Mouse (Mus musculus): ENCODE results near the gene Zfp329.

GRCm38 (mm10) chr7:12802866-12803726, 15.6 kb downstream of the Zfp329 start, which contains the start of gene Zscan18:
- TF ChIP-seq ZC3H11A (IDR thresholded peaks at IDR 0.05; ENCODE audit: borderline replicate concordance, low read depth, low read length), result no peak
- TF ChIP-seq HCFC1 (IDR thresholded peaks at IDR 0.05; ENCODE audit: borderline replicate concordance, insufficient read depth, low read length), result peak; percentile 54; the same call in 1 of the 2 replicates
- no peak for TF ChIP-seq ZNF384 (IDR thresholded peaks at IDR 0.05; ENCODE audit: low read depth, low read length)
- no peak for TF ChIP-seq CHD2 (IDR thresholded peaks at IDR 0.05; ENCODE audit: low read depth, low read length)
- TF ChIP-seq MAFK (IDR thresholded peaks at IDR 0.05; ENCODE audit: insufficient read depth, low read depth, low read length), result no peak

Measured in ES-E14 (cell line).